Mouse (Mus musculus) embryonic facial prominence, embryonic 14.5 days (tissue): ENCODE results near the gene Abhd12b. TPM values are rescaled to one million over a fixed set of nuclear protein-coding genes. Genes with fewer than 3 reads are reported as not detected.
A peak's percentile ranks its signal among the peaks of the same experiment; 100 is the strongest.

Experiments used
- ATAC-seq: fragments of 200-750 bp; cut with Nextera tagmentation; 2 replicates; pipeline ENCODE4 v1.8.0; 2017; ENCODE audit warnings: low read depth, moderate number of reproducible peaks, moderate TSS enrichment
- DNase-seq: peaks from one replicate; pipeline ENCODE4 v3.0.0-alpha.2; 2015; ENCODE audit warnings: low spot score
- H3K27ac ChIP-seq: fragments of 300-500 bp; sonication (generic); replicated peaks from 2 replicates; pipeline ENCODE4 v1.5.1; 2014; ENCODE audit warnings: low read depth, mild to moderate bottlenecking, low read length, moderate library complexity
- H3K27me3 ChIP-seq: fragments of 300-500 bp; sonication (generic); replicated peaks from 2 replicates; pipeline ENCODE4 v1.6.1; 2014; ENCODE audit warnings: low read length; ENCODE audit not compliant: control insufficient read depth, insufficient read depth
- H3K36me3 ChIP-seq: fragments of 300-500 bp; sonication (generic); 2 replicates; pipeline ENCODE4 v1.6.1; 2014; ENCODE audit warnings: low read length, mixed read lengths; ENCODE audit not compliant: control insufficient read depth, insufficient read depth
- H3K4me1 ChIP-seq: fragments of 300-500 bp; sonication (generic); 2 replicates; pipeline ENCODE4 v1.6.1; 2014; ENCODE audit warnings: antibody characterized with exemption, low read length; ENCODE audit not compliant: control insufficient read depth, insufficient read depth
- H3K4me2 ChIP-seq: fragments of 300-500 bp; sonication (generic); 2 replicates; pipeline ENCODE4 v1.6.1; 2014; ENCODE audit warnings: low read depth, mild to moderate bottlenecking, low read length, moderate library complexity, mixed read lengths
- H3K4me3 ChIP-seq: fragments of 300-500 bp; sonication (generic); 2 replicates; pipeline ENCODE4 v1.5.1; 2014; ENCODE audit warnings: low read depth, mild to moderate bottlenecking, low read length
- H3K9ac ChIP-seq: fragments of 300-500 bp; sonication (generic); 2 replicates; pipeline ENCODE4 v1.6.1; 2014; ENCODE audit warnings: low read depth, mild to moderate bottlenecking, low read length, moderate library complexity, mixed read lengths
- H3K9me3 ChIP-seq: fragments of 300-500 bp; sonication (generic); 2 replicates; pipeline ENCODE4 v1.6.1; 2016; ENCODE audit warnings: low read length; ENCODE audit not compliant: control insufficient read depth
- WGBS: fragments of 180-500 bp; shearing (Covaris S2); extraction: QIAGEN DNeasy Blood & Tissue Kit; methylation state at CpG from one replicate; pipeline ENCODE4 v1.1.7; 2014; 5-methylcytosine and 5-hydroxymethylcytosine counted together
- polyA plus RNA-seq: library from polyadenylated mRNA; unstranded; fragments of >200 nt; fragmentation: Nextera tagmentation; extraction: Ambion mirVana; gene quantifications from 2 replicates; pipeline ENCODE4 v1.2.1, GENCODE M21; 2014

Abhd12b gene
- polyA plus RNA-seq, 1 experiment from 2014 or later = 0.39 TPM

DNA sequence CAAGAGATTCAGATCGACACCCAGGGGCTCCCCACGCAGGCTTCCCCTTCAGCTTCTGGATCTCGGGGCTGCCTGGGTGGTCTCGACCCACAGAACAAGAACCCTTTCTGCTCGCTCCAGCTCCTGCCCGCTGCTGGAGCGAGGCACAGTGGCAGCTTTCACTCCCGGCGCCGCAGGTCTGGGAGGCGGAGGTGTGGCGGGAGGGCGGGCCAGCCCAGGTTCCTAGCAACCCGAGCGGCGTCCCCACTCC, 42.9 kb upstream of the Abhd12b start:
- Histone ChIP-seq H3K4me2 (peak overlapping the region; percentile 96), H3K9me3 (no peaks in the 10 kb centered on the region), H3K27ac (peak overlapping the region; percentile 82), H3K4me3 (peak overlapping the region; percentile 93), H3K4me1 (peaks cover 16% of the 10 kb centered on the region), H3K27me3 (no peaks in the 10 kb centered on the region; the same call in 1 of the 2 replicates), H3K36me3 (no peaks in the 10 kb centered on the region), H3K9ac (peak overlapping the region; percentile 91)
- ATAC-seq (peak; percentile 57), DNase-seq (peak; percentile 34)
- WGBS = 3% methylated on average over 14 of the region's 16 CpGs

DNA sequence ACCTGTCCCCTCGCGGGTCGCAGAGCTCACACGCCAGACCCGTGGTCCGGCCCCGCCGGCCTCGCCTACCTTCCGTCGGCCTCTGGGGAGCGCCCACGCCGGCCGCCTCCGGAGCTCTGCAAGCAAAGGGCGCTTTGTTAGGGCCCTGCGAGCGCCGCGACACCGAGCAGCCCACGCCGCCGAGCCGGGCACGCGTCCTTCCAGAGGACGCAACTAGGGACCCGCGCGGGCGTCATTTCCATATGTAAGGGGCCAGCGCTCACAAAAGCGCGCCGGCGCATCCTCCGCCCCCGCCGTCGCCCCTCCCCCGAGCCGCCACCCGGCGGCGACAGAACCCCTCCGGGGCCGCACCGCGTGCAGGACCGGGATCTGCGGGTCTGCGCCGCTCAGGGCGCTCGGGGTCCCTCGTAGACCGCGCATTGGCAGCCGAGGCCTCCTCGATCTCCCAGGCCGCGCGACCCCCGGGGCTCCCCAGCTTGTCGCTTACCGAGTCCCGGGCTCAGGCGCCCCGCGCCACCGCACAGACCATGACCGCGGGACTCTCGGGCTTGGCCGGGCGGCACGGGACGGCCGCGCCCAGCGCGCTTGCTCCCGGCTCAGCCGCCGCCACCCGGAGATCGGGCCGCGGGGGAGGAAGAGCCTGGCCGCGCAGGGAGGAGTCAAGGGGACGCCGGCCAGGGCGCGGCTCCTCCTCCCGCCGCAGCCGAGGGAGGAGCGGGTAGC, 42.4 kb upstream of the Abhd12b start:
- Histone ChIP-seq H3K9ac (peak overlapping the region; percentile 91), H3K9me3 (no peaks in the 10 kb centered on the region), H3K4me1 (peaks cover 12% of the 10 kb centered on the region), H3K4me2 (peak overlapping the region; percentile 96), H3K27me3 (no peaks in the 10 kb centered on the region; the same call in 1 of the 2 replicates), H3K4me3 (peak overlapping the region; percentile 93), H3K27ac (peak overlapping the region; percentile 82), H3K36me3 (no peaks in the 10 kb centered on the region)
- ATAC-seq (peak; percentile 86), DNase-seq (peak; percentile 83)
- under 1% methylated on average over 21 of the region's 101 CpGs for WGBS

DNA sequence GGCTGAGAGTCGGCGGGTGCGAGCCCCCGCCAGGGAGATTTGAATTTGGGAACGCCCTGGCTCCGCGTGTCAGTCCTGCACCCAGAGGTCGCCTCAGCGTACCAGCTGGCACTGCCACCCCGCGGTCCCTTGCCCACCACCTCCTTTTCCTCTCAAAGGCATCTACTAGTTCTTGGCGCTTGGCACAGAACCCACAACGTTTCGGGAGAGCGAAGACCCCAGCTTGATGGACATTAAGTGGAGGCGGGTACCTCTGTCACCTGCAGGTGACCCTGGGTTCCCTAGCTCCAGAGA, 41.9 kb upstream of the Abhd12b start:
- H3K27me3 ChIP-seq = no peaks in the 10 kb centered on the region; the same call in 1 of the 2 replicates
- DNase-seq (no peak), ATAC-seq (no peak)
- H3K27ac ChIP-seq = peak overlapping the region; percentile 82
- H3K36me3 ChIP-seq = no peaks in the 10 kb centered on the region
- H3K9ac ChIP-seq = peak overlapping the region; percentile 91
- 2% methylated on average over 11 of the region's 16 CpGs for WGBS
- H3K4me3 ChIP-seq = peak overlapping the region; percentile 93
- H3K4me2 ChIP-seq = peak overlapping the region; percentile 96
- H3K9me3 ChIP-seq = no peaks in the 10 kb centered on the region
- peaks cover 12% of the 10 kb centered on the region for H3K4me1 ChIP-seq

DNA sequence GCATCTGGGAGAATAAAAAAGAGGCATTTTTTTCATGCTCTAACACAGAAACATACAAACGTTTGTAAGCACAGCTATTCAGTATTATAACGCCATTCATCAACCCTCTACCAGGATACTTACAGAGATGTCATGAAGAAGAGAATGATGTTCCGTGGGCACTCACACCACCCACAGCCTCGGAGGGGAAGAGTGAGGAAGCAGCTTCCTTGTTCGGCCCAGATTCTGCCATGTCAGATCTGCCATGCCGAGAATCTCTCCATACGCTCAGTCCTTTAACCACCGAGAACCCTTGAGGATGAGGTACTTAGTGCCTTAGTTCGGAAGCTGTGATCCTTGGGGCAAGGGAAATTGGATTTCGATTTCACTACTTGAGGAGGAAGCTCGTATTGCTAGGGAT, 40.6 kb upstream of the Abhd12b start, which contains the start of gene Nin:
Gene Nin (minus strand): TSS at position 367 of the 400 bp plus-strand sequence.
- ATAC-seq (no peak), DNase-seq (no peak)
- H3K4me3 ChIP-seq = no peak within 1 kb of the TSS
- H3K27ac ChIP-seq = no peak within 1 kb of the TSS
- H3K4me1 ChIP-seq = peaks cover 5% of the 10 kb centered on the region; the same call in 1 of the 2 replicates
- H3K36me3 ChIP-seq = no peaks in the 10 kb centered on the region
- no peaks in the 10 kb centered on the region; the same call in 1 of the 2 replicates for H3K27me3 ChIP-seq
- H3K4me2 ChIP-seq = 0 out of 2 replicates have a peak within 1 kb of the TSS, but pooled peaks have one; percentile 96
- no peaks in the 10 kb centered on the region for H3K9me3 ChIP-seq
- no peak within 1 kb of the TSS for H3K9ac ChIP-seq
- 58% methylated on average over 11 of the region's 11 CpGs for WGBS

DNA sequence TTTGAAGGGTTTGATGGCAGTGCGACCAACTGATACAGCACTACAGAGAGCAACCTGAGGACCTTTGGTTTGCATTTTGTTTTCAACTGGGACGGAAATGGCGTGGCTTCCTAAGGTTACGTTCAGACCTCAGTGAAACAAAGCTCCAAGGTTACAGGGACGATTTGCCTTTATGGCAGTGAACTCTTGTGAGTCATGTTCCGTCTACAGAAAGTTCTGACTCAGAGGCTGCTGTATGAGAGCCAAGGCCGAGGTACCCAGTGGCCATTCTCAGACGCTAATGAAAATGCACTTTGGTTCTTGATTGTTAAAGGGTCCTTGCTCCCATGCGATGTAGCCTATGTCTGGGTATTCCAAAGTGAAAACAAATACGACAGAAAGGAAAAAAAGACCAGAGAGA, 36.8 kb upstream of the Abhd12b start:
- no peaks in the 10 kb centered on the region for H3K4me1 ChIP-seq
- ATAC-seq (no peak), DNase-seq (no peak)
- H3K36me3 ChIP-seq = no peaks in the 10 kb centered on the region
- H3K27ac ChIP-seq = no peak overlapping the region
- no peaks in the 10 kb centered on the region; the same call in 1 of the 2 replicates for H3K27me3 ChIP-seq
- no peak overlapping the region for H3K9ac ChIP-seq
- H3K4me3 ChIP-seq = no peak overlapping the region
- H3K9me3 ChIP-seq = no peaks in the 10 kb centered on the region
- no peak overlapping the region for H3K4me2 ChIP-seq
- 81% methylated on average over 10 of the region's 10 CpGs for WGBS

DNA sequence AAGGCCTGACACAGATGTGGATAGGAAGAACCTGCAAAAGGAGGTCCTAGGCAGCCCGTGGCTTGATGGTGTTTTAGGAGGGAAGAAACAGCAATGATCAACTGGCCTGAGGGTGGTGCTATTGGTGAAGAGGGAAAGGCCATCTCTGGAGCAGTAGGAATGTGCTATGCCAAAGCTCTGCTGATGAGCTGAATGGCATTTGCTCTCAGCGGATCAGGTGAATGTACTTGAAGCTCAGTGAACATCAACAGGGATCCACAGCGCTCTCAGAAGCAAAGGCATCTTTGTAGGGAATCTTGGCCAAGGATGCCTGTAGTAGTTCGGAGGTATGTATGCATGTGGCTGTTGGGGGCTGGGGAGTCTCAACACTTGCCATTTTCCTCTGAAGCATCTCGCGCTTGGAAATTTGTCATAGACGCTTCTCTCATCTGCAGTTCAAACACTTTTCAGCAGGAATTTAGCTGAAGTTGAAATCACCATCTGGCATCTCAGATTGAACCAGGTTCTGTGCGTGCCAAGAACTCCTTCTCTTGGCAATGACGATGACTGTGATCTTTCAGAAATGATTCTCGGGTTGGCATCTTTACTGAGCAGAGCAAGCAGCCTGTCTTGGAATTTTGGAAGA, 35.1 kb upstream of the Abhd12b start:
- no peaks in the 10 kb centered on the region for H3K9me3 ChIP-seq
- no peak overlapping the region for H3K4me3 ChIP-seq
- no peaks in the 10 kb centered on the region for H3K27me3 ChIP-seq
- H3K36me3 ChIP-seq = no peaks in the 10 kb centered on the region
- no peak overlapping the region for H3K4me2 ChIP-seq
- no peak for ATAC-seq
- no peak for DNase-seq
- H3K4me1 ChIP-seq = no peaks in the 10 kb centered on the region
- 83% methylated on average over 10 of the region's 10 CpGs for WGBS
- no peak overlapping the region for H3K9ac ChIP-seq
- no peak overlapping the region for H3K27ac ChIP-seq

DNA sequence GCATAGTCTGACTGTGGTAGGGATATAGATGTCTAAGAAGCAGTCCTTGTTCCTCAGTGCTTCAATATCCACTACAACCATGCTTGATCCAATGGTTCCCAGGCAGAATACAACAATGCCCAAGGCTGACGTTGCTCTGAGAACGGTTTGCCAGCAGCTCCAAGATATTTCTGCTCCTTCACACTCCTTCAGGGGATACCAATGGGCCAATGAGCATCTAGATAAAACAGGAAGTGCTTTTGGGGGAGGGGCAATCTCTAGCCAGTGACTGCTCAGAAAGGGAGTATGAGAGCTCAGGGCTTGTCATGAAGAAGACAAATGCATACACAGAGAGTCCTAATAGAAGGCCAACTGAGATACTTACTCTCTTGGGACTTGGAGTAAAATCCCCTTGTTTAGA, 34.4 kb upstream of the Abhd12b start:
- Histone ChIP-seq H3K9ac (no peak overlapping the region), H3K27me3 (no peaks in the 10 kb centered on the region), H3K36me3 (no peaks in the 10 kb centered on the region), H3K4me2 (no peak overlapping the region), H3K27ac (no peak overlapping the region), H3K4me3 (no peak overlapping the region), H3K4me1 (no peaks in the 10 kb centered on the region), H3K9me3 (no peaks in the 10 kb centered on the region)
- WGBS = 37% methylated on average over 2 of the region's 2 CpGs
- DNase-seq (no peak), ATAC-seq (no peak)

DNA sequence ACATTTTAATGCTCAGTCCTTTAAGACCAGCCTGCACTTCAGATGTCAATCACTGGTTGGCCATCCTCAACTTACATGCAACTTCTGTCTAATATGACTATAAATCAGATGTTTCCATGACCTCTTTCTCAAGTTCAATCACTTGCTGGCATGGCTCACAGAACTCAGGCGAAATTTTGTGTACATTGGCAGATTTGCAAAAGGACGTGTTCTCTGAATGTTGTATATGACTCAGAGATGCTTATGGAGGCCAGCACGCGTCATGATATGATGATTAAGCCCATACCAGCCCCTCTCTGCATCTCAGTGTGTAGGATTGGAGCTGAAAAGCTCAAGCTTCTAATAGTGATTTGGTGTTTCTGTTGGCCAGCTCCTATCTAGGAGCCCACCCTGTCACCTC, 27.3 kb upstream of the Abhd12b start:
- 90% methylated on average over 4 of the region's 4 CpGs for WGBS
- H3K9ac ChIP-seq = no peak overlapping the region
- no peaks in the 10 kb centered on the region for H3K4me1 ChIP-seq
- H3K4me2 ChIP-seq = no peak overlapping the region
- DNase-seq = no peak
- H3K9me3 ChIP-seq = no peaks in the 10 kb centered on the region
- no peak overlapping the region for H3K4me3 ChIP-seq
- no peaks in the 10 kb centered on the region for H3K27me3 ChIP-seq
- H3K27ac ChIP-seq = no peak overlapping the region
- ATAC-seq = no peak
- no peaks in the 10 kb centered on the region for H3K36me3 ChIP-seq

DNA sequence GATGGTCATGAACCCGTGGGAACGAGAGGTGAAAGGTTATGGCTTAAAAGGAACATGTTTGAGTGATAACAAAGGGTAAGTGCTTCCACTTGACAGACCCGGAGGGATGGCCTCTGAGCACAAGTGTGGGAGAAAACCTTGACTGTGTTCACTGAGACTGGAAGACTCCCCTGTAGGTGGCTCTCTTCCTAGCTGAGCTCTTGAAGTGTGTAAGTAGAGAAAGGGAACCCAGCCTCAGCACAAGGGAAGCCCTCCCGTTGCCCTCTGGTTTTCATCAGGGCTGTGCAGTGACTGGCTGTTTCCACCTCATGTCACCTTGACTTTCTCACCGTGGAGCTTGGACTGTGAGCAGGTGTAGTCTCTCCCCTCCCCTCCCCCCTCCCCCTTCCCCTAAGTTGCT, 24.8 kb upstream of the Abhd12b start:
- peak; percentile 55; the same call in 1 of the 2 replicates for ATAC-seq
- no peaks in the 10 kb centered on the region for H3K27me3 ChIP-seq
- H3K4me1 ChIP-seq = no peaks in the 10 kb centered on the region
- H3K9me3 ChIP-seq = no peaks in the 10 kb centered on the region
- no peaks in the 10 kb centered on the region for H3K36me3 ChIP-seq
- WGBS = 59% methylated on average over 5 of the region's 5 CpGs
- H3K4me2 ChIP-seq = no peak overlapping the region
- H3K4me3 ChIP-seq = no peak overlapping the region
- DNase-seq = no peak
- no peak overlapping the region for H3K9ac ChIP-seq
- no peak overlapping the region for H3K27ac ChIP-seq
